Mouse (Mus musculus): ENCODE measurements around the gene Gabra2. TPM values are rescaled to one million over a fixed set of nuclear protein-coding genes. Genes with fewer than 3 reads are reported as not detected.

Gene Gabra2
- polyA plus RNA-seq, 1 experiment, result not detected

- Histone ChIP-seq H3K36me3 (ENCODE audit: control insufficient read depth, insufficient read depth, low read length) (no peaks in the 10 kb centered on the region), H3K27ac (ENCODE audit: control insufficient read depth, insufficient read depth, low read depth, low read length) (no peak overlapping the region), H3K4me3 (ENCODE audit: control insufficient read depth, low read depth, low read length) (no peak overlapping the region), H3K4me1 (ENCODE audit: control insufficient read depth, insufficient read depth, low read length) (peaks cover 10% of the 10 kb centered on the region), H3K27me3 (ENCODE audit: control insufficient read depth, insufficient read depth, low read length) (no peaks in the 10 kb centered on the region)
- TF ChIP-seq POLR2A (IDR thresholded peaks at IDR 0.05; ENCODE audit: control insufficient read depth, low read depth, low read length), result no peak
- no peak for TF ChIP-seq CTCF (IDR thresholded peaks at IDR 0.05; ENCODE audit: control insufficient read depth, insufficient read depth, insufficient replicate concordance, low read depth, low read length)
Observed at GRCm38 (mm10) chr5:71093807-71094206, 1.8 kb downstream of the Gabra2 start.

GRCm38 (mm10) chr5:71092475-71092874 lies 3.2 kb downstream of the Gabra2 start:
- Histone ChIP-seq H3K4me3 (ENCODE audit: control insufficient read depth, low read depth, low read length) (no peak overlapping the region), H3K4me1 (ENCODE audit: control insufficient read depth, insufficient read depth, low read length) (peaks cover 10% of the 10 kb centered on the region), H3K27ac (ENCODE audit: control insufficient read depth, insufficient read depth, low read depth, low read length) (no peak overlapping the region), H3K36me3 (ENCODE audit: control insufficient read depth, insufficient read depth, low read length) (no peaks in the 10 kb centered on the region), H3K27me3 (ENCODE audit: control insufficient read depth, insufficient read depth, low read length) (no peaks in the 10 kb centered on the region)
- no peak for TF ChIP-seq CTCF (IDR thresholded peaks at IDR 0.05; ENCODE audit: control insufficient read depth, insufficient read depth, insufficient replicate concordance, low read depth, low read length)

- TF ChIP-seq CTCF (IDR thresholded peaks at IDR 0.05; ENCODE audit: control insufficient read depth, insufficient read depth, insufficient replicate concordance, low read depth, low read length), result no peak
- no peak for TF ChIP-seq POLR2A (IDR thresholded peaks at IDR 0.05; ENCODE audit: control insufficient read depth, low read depth, low read length)
- H3K27ac ChIP-seq (ENCODE audit: control insufficient read depth, insufficient read depth, low read depth, low read length), result no peak overlapping the region
- no peak overlapping the region for H3K4me3 ChIP-seq (ENCODE audit: control insufficient read depth, low read depth, low read length)
- H3K4me1 ChIP-seq (ENCODE audit: control insufficient read depth, insufficient read depth, low read length), result peaks cover 10% of the 10 kb centered on the region
- H3K27me3 ChIP-seq (ENCODE audit: control insufficient read depth, insufficient read depth, low read length), result no peaks in the 10 kb centered on the region
- no peaks in the 10 kb centered on the region for H3K36me3 ChIP-seq (ENCODE audit: control insufficient read depth, insufficient read depth, low read length)
Observed at GRCm38 (mm10) chr5:71091926-71092325, 3.7 kb downstream of the Gabra2 start.

- Histone ChIP-seq H3K27ac (ENCODE audit: control insufficient read depth, insufficient read depth, low read depth, low read length) (no peak overlapping the region), H3K4me3 (ENCODE audit: control insufficient read depth, low read depth, low read length) (no peak overlapping the region), H3K27me3 (ENCODE audit: control insufficient read depth, insufficient read depth, low read length) (no peaks in the 10 kb centered on the region), H3K36me3 (ENCODE audit: control insufficient read depth, insufficient read depth, low read length) (no peaks in the 10 kb centered on the region), H3K4me1 (ENCODE audit: control insufficient read depth, insufficient read depth, low read length) (no peaks in the 10 kb centered on the region)
- TF ChIP-seq POLR2A (IDR thresholded peaks at IDR 0.05; ENCODE audit: control insufficient read depth, low read depth, low read length), result no peak
- TF ChIP-seq CTCF (IDR thresholded peaks at IDR 0.05; ENCODE audit: control insufficient read depth, insufficient read depth, insufficient replicate concordance, low read depth, low read length), result no peak
Observed at GRCm38 (mm10) chr5:71078861-71079260, 16.8 kb downstream of the Gabra2 start.

- TF ChIP-seq POLR2A (IDR thresholded peaks at IDR 0.05; ENCODE audit: control insufficient read depth, low read depth, low read length) (no peak), CTCF (IDR thresholded peaks at IDR 0.05; ENCODE audit: control insufficient read depth, insufficient read depth, insufficient replicate concordance, low read depth, low read length) (no peak)
- no peaks in the 10 kb centered on the region for H3K36me3 ChIP-seq (ENCODE audit: control insufficient read depth, insufficient read depth, low read length)
- H3K27ac ChIP-seq (ENCODE audit: control insufficient read depth, insufficient read depth, low read depth, low read length), result no peak overlapping the region
Observed at GRCm38 (mm10) chr5:71061696-71062095, 34.0 kb downstream of the Gabra2 start.

GRCm38 (mm10) chr5:71058047-71058446 lies 37.6 kb downstream of the Gabra2 start:
- TF ChIP-seq POLR2A (IDR thresholded peaks at IDR 0.05; ENCODE audit: control insufficient read depth, low read depth, low read length), result no peak
- no peak for TF ChIP-seq CTCF (IDR thresholded peaks at IDR 0.05; ENCODE audit: control insufficient read depth, insufficient read depth, insufficient replicate concordance, low read depth, low read length)
- H3K27me3 ChIP-seq (ENCODE audit: control insufficient read depth, insufficient read depth, low read length), result no peaks in the 10 kb centered on the region
- H3K36me3 ChIP-seq (ENCODE audit: control insufficient read depth, insufficient read depth, low read length), result no peaks in the 10 kb centered on the region
- H3K4me1 ChIP-seq (ENCODE audit: control insufficient read depth, insufficient read depth, low read length), result no peaks in the 10 kb centered on the region
- H3K4me3 ChIP-seq (ENCODE audit: control insufficient read depth, low read depth, low read length), result no peak overlapping the region
- H3K27ac ChIP-seq (ENCODE audit: control insufficient read depth, insufficient read depth, low read depth, low read length), result no peak overlapping the region

More at GRCm38 (mm10) chr5:71061696-71062095, 34.0 kb downstream of the Gabra2 start:
- H3K4me1 ChIP-seq (ENCODE audit: control insufficient read depth, insufficient read depth, low read length), result no peaks in the 10 kb centered on the region
- no peaks in the 10 kb centered on the region for H3K27me3 ChIP-seq (ENCODE audit: control insufficient read depth, insufficient read depth, low read length)
- H3K4me3 ChIP-seq (ENCODE audit: control insufficient read depth, low read depth, low read length), result no peak overlapping the region

- H3K27ac ChIP-seq (ENCODE audit: control insufficient read depth, insufficient read depth, low read depth, low read length), result no peak overlapping the region
- H3K27me3 ChIP-seq (ENCODE audit: control insufficient read depth, insufficient read depth, low read length), result no peaks in the 10 kb centered on the region
- no peak overlapping the region for H3K4me3 ChIP-seq (ENCODE audit: control insufficient read depth, low read depth, low read length)
- TF ChIP-seq CTCF (IDR thresholded peaks at IDR 0.05; ENCODE audit: control insufficient read depth, insufficient read depth, insufficient replicate concordance, low read depth, low read length) (no peak), POLR2A (IDR thresholded peaks at IDR 0.05; ENCODE audit: control insufficient read depth, low read depth, low read length) (no peak)
- H3K36me3 ChIP-seq (ENCODE audit: control insufficient read depth, insufficient read depth, low read length), result no peaks in the 10 kb centered on the region
- no peaks in the 10 kb centered on the region for H3K4me1 ChIP-seq (ENCODE audit: control insufficient read depth, insufficient read depth, low read length)
Observed at GRCm38 (mm10) chr5:71037352-71037751, 58.3 kb downstream of the Gabra2 start.

- H3K36me3 ChIP-seq (ENCODE audit: control insufficient read depth, insufficient read depth, low read length), result no peaks in the 10 kb centered on the region
- no peaks in the 10 kb centered on the region for H3K27me3 ChIP-seq (ENCODE audit: control insufficient read depth, insufficient read depth, low read length)
- no peak for TF ChIP-seq CTCF (IDR thresholded peaks at IDR 0.05; ENCODE audit: control insufficient read depth, insufficient read depth, insufficient replicate concordance, low read depth, low read length)
- no peak for TF ChIP-seq POLR2A (IDR thresholded peaks at IDR 0.05; ENCODE audit: control insufficient read depth, low read depth, low read length)
- no peak overlapping the region for H3K4me3 ChIP-seq (ENCODE audit: control insufficient read depth, low read depth, low read length)
- H3K4me1 ChIP-seq (ENCODE audit: control insufficient read depth, insufficient read depth, low read length), result no peaks in the 10 kb centered on the region
- no peak overlapping the region for H3K27ac ChIP-seq (ENCODE audit: control insufficient read depth, insufficient read depth, low read depth, low read length)
Observed at GRCm38 (mm10) chr5:71025956-71026355, 69.7 kb downstream of the Gabra2 start.

All from testis, adult 2 months (tissue).